Mouse (Mus musculus) heart, postnatal 14 days (tissue): Measurements from ENCODE around the gene Rab26. TPM values are rescaled to one million over a fixed set of nuclear protein-coding genes. Genes with fewer than 3 reads are reported as not detected.
A peak's percentile ranks its signal among the peaks of the same experiment; 100 is the strongest.

Source experiments
- DNase-seq, 2 experiments: peaks; one replicate each; pipeline ENCODE4 v3.0.0; 2021 to 2022
- intact Hi-C: fragments of 180-260 bp; cut with DNase I; formaldehyde crosslinking; loops from one replicate; pipeline ENCODE4 v1.15.1; 2025
- total RNA-seq, 2 experiments: library from RNA; stranded (reverse); gene quantifications; 2 replicates each; pipeline ENCODE4 v1.2.3; 2021

Rab26 gene
- total RNA-seq, 2 experiments from 2014 or later = 0.19 to 0.34 TPM

DNA sequence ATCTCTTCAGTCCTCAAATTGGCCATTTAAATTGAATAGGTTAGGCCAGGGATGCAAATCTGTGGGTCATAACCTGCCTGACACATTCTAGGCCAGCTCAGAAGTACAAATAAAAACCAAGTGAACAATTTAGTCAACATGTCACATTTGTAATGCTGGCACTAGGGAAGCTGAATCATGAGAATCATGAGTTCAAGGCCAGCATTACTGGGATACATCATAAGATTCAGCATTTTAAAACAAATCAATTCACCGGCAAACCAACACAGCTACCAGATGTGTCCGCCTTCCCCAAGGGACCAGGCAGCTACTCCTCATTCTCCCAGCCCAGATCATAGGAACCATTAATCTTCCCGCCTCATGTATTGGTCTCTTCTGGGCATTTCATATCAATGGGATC lies 50.5 kb downstream of the Rab26 start:
- DNase-seq = no peak

DNA sequence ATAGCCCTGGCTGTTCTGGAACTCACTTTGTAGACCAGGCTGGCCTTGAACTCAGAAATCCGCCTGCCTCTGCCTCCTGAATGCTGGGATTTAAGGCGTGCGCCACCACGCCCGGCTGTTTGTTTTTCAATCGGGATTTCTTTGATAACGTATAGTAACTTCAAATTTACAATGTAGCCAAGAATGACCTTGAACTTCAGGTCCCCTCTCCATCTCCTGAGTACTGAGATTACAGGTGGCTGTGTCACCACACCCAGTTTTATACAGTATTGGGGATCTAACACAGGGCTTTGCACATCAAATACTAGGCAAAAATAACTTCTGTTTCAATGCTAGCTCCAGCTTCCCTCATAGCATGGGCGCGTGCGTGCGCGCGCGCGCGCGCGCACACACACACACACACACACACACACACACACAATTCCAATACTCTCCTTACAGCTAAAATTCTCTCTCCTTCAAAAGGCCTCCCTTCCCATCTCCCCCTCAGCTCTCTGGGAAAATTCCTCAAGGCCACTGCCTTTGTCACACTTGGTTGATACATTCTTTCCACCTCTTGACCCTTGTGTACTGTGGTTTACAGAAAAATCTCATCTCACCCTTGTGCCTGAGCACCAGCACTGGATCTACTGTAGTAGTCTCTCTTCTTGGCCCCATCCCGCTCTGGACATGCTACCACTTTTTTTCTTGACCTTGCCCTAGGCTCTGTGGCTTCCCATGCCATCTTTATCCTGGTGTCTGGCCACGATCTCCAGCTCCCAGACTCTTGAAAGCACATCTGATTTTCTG lies 52.8 kb downstream of the Rab26 start:
- DNase-seq = no peak
- intact Hi-C loops = loop anchor here (5.0 kb wide), 1 partner anchor 46 kb away; the partner anchor contains the start of gene Traf7

More for the DNA sequence above, 50.5 kb downstream of the Rab26 start:
- intact Hi-C loops = loop anchor here (5.0 kb wide), 1 partner anchor 44 kb away; the partner anchor contains the start of gene Traf7

DNA sequence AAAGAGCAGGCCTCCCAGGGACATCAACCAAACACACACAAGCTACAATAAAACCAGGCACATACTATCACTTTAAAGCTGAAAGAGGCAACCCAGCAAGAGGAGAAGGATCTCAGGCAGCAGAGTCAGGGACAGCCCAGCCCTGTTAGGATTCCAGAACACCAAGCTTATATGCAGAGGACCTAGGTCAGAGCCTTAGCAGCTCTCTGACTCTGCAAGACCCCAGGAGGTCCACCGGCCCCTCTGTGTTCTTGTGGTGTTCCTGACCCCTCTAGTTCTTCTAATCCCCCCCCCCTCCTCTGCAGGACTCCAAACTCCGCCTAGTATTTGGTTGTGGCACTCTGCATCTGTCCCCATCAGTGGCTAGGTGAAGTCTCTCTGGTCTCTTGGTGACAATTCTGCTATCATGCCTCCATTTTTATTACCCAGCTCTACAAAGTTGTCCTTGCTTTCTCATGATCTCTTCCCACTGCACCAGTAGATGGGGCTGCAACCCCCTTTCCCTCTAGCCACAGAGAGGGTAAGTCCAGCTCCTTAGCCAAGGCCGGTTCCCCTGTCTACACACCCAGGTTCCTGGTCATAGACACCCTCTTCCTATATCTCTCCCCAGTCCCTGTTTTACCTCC lies 53.7 kb downstream of the Rab26 start:
- intact Hi-C loops = loop anchor here (5.0 kb wide), 1 partner anchor 47 kb away; the partner anchor contains the start of gene Traf7
- no peak for DNase-seq

DNA sequence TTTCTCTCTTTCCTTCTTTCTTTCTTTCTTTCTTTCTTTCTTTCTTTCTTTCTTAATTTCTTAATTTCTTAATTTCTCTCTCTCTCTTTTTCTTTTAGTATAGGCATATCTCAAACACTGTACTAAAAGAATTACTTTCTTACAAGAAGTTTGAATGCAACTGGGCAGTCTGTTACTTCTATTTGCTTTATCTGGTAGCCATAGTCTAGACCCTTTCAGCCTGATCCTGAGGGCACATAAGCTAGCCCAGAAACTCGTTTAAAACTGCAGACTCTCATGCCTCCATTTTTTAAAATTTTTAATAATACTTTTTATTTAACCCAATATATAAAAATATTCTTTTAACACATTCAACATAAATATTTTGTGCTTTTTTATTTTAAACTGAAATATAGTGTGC lies 54.6 kb downstream of the Rab26 start:
- DNase-seq = no peak
- intact Hi-C loops = no loop called here

DNA sequence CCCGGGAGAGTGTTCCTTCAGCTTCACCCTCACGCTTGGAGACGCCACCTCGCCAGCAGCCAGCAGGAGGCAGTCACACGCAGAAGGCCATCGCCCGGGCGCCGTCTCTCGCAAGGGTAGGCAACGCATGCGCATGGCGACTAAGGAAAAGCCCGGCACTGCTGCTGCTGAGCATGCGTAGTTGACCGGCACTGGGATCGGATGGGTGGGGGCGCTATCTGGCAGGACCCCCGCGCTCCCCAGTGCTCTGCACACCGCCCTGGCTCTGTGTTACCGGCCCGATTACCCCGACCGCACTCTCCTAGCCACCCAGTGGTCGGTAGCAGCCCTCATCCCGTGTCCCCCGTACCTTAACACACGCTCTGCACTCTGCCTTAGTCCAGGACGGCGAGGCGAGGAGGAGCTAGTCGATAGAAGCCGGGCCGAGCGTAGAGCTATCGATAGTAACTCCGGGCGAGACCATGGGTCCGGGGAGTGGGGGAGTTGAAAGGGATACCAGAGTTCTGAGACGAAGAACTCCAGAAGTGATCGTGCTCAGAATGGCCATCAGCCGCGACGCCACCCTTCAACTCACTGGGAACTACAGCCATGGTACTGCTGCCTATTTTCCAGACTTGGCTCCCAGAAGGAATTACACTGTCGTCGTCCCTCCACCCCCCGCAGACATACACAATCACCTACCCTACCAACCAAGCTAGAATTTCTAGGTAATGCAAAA lies 55.2 kb downstream of the Rab26 start, which contains the start of gene Mlst8:
TSS of gene Mlst8 (minus strand) at position 416 of the 718 bp plus-strand sequence.
- DNase-seq = peak; percentile 98 to 99
- intact Hi-C loops = no loop called here

DNA sequence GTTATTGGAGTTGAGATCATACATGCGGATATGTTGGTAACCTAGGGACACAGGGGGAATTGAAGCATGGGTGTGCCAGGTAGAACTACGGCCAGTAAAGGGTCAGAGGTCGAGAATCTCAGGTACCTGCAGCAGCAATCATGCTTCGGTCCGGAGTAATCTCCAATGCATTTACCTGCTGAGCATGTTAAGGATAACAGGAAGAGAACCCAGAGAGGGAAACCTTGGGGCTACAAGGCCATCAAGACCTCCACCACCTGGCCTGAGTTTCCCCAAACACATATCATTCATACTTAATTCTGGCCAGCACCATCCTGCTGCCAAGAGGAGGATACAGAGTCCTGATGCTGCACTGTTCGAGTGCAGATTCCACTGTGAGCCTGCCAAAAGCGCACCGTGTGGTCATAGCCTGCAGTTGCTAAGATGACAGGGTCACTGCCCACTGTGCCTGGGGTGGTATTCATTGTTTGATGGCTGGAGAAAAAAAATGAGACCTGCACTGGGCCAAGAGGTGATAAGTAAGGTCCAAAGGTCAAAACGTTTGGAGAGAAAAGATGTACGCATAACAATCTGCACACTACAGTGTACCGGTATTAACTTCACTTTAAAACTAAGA lies 55.9 kb downstream of the Rab26 start:
- no peak for DNase-seq
- intact Hi-C loops = no loop called here

Other genes with a start within 250 kb of the Rab26 start
- not detected for gene Abca17, start 183.1 kb downstream of the Rab26 start, total RNA-seq
- 10 to 100 TPM; 13.6 to 15.5 TPM for gene Abca3, start 182.3 kb downstream of the Rab26 start, total RNA-seq
- gene Rnps1, start 119.6 kb downstream of the Rab26 start, total RNA-seq = 10 to 100 TPM; 69.6 to 73.5 TPM
- gene Eci1, start 107.6 kb downstream of the Rab26 start, total RNA-seq = 100 to 1,000 TPM; 428 to 461 TPM
- 1 to 10 TPM; 2.0 to 2.3 TPM for gene Dnase1l2, start 91.1 kb downstream of the Rab26 start, total RNA-seq
- gene E4f1, start 63.9 kb downstream of the Rab26 start, total RNA-seq = 10 to 100 TPM; 13.6 to 16.2 TPM
- gene Pgp, start 63.8 kb downstream of the Rab26 start, total RNA-seq = 10 to 100 TPM; 43.2 to 43.4 TPM
- under 1 TPM in 1 of 2 experiments, not detected in 1; 0.38 TPM for gene Bricd5, start 60.3 kb downstream of the Rab26 start, total RNA-seq
- gene Mlst8, start 55.1 kb downstream of the Rab26 start, total RNA-seq = 10 to 100 TPM in 1 of 2 experiments, 1 to 10 TPM in 1; 10.0 to 10.8 TPM
- under 1 TPM; 0.10 to 0.43 TPM for gene Caskin1, start 45.6 kb downstream of the Rab26 start, total RNA-seq
- gene Traf7, start 6.3 kb downstream of the Rab26 start, total RNA-seq = 10 to 100 TPM; 57.2 to 65.5 TPM
- 10 to 100 TPM; 58.0 to 63.2 TPM for gene Pkd1, start 15.6 kb upstream of the Rab26 start, total RNA-seq
- 10 to 100 TPM; 76.7 to 88.2 TPM for gene Tsc2, start 98.4 kb upstream of the Rab26 start, total RNA-seq
- 1 to 10 TPM; 2.1 to 4.1 TPM for gene Nthl1, start 98.5 kb upstream of the Rab26 start, total RNA-seq
- gene Slc9a3r2, start 116.1 kb upstream of the Rab26 start, total RNA-seq = 100 to 1,000 TPM; 134 TPM
- gene Npw, start 124.2 kb upstream of the Rab26 start, total RNA-seq = not detected
- 10 to 100 TPM; 20.2 to 21.6 TPM for gene Zfp598, start 135.5 kb upstream of the Rab26 start, total RNA-seq
- gene Syngr3, start 155.7 kb upstream of the Rab26 start, total RNA-seq = under 1 TPM in 1 of 2 experiments, not detected in 1; 0.12 TPM
- gene Gfer, start 161.9 kb upstream of the Rab26 start, total RNA-seq = 10 to 100 TPM; 15.9 to 16.2 TPM
- 1 to 10 TPM in 1 of 2 experiments, under 1 TPM in 1; 0.96 to 1.0 TPM for gene Noxo1, start 162.0 kb upstream of the Rab26 start, total RNA-seq
- gene Tbl3, start 173.4 kb upstream of the Rab26 start, total RNA-seq = 10 to 100 TPM; 16.8 to 19.5 TPM
- not detected for gene Rnf151, start 183.9 kb upstream of the Rab26 start, total RNA-seq
- 100 to 1,000 TPM; 673 to 751 TPM for gene Rps2, start 183.9 kb upstream of the Rab26 start, total RNA-seq
- 100 to 1,000 TPM; 939 to 954 TPM for gene Ndufb10, start 190.3 kb upstream of the Rab26 start, total RNA-seq
- 100 to 1,000 TPM; 186 to 197 TPM for gene Rpl3l, start 193.6 kb upstream of the Rab26 start, total RNA-seq
- gene Msrb1, start 202.4 kb upstream of the Rab26 start, total RNA-seq = 100 to 1,000 TPM; 214 TPM
- gene Hs3st6, start 218.8 kb upstream of the Rab26 start, total RNA-seq = under 1 TPM in 1 of 2 experiments, not detected in 1; 0.29 TPM